Mouse (Mus musculus): ENCODE results near the gene Igsf21.

- TF ChIP-seq CTCF (IDR thresholded peaks at IDR 0.05; ENCODE audit: low read depth): no peak
- TF ChIP-seq EP300 (IDR thresholded peaks at IDR 0.05; ENCODE audit: low read depth): no peak
Measured at GRCm38 (mm10) chr4:140131625-140132321, 114.8 kb downstream of the Igsf21 start.
